Mouse (Mus musculus): ENCODE measurements at regions not wholly inside any gene's neighbourhood (a gene's known extent, or its start where the extent isn't known, plus 50 kb on each side); places are given as distances from the start of the nearest gene placed in this dataset.

- no peak for DNase-seq (ENCODE audit: low spot score)
These were observed 176.4 kb upstream of the Azi2 start for GRCm38 (mm10) chr9:117863944-117864343.

GRCm38 (mm10) chr9:117863318-117863717 is 177.0 kb upstream of the Azi2 start:
- no peak for DNase-seq (ENCODE audit: low spot score)

DNA sequence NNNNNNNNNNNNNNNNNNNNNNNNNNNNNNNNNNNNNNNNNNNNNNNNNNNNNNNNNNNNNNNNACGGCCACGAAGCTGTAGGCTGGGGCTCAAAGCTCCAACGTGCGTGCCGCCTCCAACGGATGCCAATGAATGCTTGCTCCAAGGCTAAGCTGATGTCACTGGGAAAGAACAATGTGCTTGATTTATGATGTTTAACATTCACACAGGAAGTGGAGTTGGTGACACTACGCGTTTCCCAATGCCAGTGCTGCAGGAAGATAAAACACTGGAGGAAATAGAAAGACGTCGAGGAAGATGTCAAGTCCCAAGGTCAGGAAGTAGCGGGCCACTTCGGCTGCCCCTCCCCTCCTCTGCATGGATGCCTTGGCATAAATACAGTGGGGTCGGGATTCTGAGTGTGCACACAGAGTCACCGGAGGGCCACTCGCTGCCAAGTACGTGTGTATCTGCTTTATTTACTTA is 180.7 kb upstream of the Azi2 start:
- no peak for DNase-seq (ENCODE audit: low spot score)

- DNase-seq (ENCODE audit: low spot score): no peak
These were observed 196.8 kb upstream of the Azi2 start for GRCm38 (mm10) chr9:117843531-117843930.

DNA sequence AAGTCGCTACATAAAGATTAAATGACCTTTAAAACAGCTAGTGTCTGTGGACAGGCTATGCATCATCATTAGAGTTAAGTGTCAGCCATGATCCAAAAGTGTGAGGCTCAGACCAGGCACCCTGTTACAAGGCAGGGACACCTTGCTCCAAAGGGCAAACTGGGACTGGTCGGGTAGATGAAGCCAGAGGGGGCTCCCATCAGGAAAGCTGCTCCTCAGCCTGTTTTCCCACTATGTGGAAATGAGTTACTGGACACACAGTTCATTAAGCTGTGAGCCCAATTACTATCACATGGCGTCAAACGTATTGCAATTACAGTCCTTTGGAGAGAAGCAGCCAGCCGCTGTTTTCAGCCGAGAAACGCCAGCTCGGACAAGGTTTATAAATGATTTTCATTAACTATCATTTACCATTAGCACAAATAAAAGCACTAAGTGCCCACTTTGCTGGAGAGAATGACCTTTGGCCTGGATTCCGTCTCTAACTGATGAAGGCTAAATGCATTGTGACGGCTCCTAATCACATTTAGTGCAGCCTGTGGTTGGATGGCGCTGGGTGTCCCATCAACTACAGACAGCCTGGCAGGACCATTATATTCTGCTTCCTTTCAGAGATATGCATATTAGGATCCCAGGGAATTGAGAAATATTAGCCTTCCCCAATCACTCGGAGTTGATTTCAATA is 203.5 kb upstream of the Azi2 start:
- no peak for DNase-seq (ENCODE audit: low spot score)

GRCm38 (mm10) chr9:117833586-117833985 is 203.9 kb upstream of the Rbms3 start:
- no peak for DNase-seq (ENCODE audit: low spot score)

- DNase-seq (ENCODE audit: low spot score): no peak
These were observed 184.9 kb upstream of the Rbms3 start for GRCm38 (mm10) chr9:117814661-117815060.

- DNase-seq (ENCODE audit: low spot score): no peak
These were observed 183.5 kb upstream of the Rbms3 start for GRCm38 (mm10) chr9:117813216-117813615.

GRCm38 (mm10) chr9:117805812-117806211 is 176.1 kb upstream of the Rbms3 start:
- DNase-seq (ENCODE audit: low spot score): no peak

- DNase-seq (ENCODE audit: low spot score): no peak
These were observed 154.5 kb upstream of the Rbms3 start for GRCm38 (mm10) chr9:117784186-117784591.

- DNase-seq (ENCODE audit: low spot score): no peak
These were observed 124.9 kb upstream of the Rbms3 start for GRCm38 (mm10) chr9:117754651-117755050.

DNA sequence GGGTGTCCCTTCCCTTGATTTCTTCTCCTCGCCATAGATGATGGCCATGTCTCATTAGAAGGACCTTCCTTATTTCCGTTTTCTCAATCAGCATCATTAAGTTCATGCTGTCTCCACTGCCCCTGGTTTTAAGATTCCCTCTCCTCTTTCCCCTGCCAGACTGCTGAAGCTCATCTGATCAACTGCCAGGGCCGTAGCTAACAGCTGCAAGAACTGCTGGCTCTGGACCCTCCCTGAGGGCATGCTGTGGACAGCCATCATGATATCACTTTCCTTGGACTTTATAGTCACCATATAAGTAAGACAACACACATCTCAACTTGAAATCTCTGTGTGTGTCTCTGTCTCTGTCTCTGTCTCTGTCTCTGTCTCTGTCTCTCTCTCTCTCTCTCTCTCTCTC is 123.8 kb upstream of the Rbms3 start:
- no peak for DNase-seq (ENCODE audit: low spot score)

DNA sequence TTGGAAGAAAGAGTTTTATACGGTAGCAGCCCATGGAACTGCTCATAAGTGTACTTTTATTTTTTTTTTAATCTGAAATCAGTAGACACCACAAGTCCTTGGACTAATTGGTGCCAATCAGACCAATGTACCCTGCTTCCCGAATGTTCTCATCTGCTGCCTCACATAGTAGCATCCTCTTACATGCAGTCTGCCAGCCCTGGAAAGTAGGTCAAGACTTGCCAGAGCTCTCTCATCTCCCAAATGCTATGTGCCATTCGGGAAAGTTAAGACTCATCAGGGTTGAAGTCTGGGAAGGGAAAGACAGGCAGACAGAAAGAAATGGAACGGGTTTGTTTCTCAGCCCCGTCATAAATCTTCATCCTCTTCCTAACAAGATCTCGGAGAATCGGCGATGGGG is 115.2 kb upstream of the Rbms3 start:
- DNase-seq (ENCODE audit: low spot score): no peak

GRCm38 (mm10) chr9:117729366-117729765 is 99.7 kb upstream of the Rbms3 start:
- no peak for DNase-seq (ENCODE audit: low spot score)

- no peak for DNase-seq (ENCODE audit: low spot score)
These were observed 90.5 kb upstream of the Rbms3 start for GRCm38 (mm10) chr9:117720161-117720598.

DNA sequence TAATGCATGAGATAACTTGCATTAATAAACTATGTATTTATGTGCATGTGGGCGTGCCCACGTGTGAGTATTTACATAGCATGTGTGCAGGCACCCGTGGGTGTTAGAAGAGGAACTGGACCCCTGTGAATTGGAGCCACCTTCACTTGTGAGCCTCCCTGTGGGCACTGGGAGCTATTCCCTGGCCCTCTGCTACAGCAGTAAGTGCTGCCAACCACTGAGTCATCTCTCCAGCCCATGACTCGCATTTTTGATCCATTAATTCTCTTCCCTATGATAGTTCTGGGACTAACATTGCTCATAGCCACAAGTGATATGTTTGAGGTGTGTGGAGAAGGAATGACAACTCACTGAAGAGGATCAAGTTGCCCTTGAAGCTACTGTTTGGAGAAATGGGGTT is 87.6 kb upstream of the Rbms3 start:
- DNase-seq (ENCODE audit: low spot score): no peak

- no peak for DNase-seq (ENCODE audit: low spot score)
These were observed 86.8 kb upstream of the Rbms3 start for GRCm38 (mm10) chr9:117716476-117716875.

DNA sequence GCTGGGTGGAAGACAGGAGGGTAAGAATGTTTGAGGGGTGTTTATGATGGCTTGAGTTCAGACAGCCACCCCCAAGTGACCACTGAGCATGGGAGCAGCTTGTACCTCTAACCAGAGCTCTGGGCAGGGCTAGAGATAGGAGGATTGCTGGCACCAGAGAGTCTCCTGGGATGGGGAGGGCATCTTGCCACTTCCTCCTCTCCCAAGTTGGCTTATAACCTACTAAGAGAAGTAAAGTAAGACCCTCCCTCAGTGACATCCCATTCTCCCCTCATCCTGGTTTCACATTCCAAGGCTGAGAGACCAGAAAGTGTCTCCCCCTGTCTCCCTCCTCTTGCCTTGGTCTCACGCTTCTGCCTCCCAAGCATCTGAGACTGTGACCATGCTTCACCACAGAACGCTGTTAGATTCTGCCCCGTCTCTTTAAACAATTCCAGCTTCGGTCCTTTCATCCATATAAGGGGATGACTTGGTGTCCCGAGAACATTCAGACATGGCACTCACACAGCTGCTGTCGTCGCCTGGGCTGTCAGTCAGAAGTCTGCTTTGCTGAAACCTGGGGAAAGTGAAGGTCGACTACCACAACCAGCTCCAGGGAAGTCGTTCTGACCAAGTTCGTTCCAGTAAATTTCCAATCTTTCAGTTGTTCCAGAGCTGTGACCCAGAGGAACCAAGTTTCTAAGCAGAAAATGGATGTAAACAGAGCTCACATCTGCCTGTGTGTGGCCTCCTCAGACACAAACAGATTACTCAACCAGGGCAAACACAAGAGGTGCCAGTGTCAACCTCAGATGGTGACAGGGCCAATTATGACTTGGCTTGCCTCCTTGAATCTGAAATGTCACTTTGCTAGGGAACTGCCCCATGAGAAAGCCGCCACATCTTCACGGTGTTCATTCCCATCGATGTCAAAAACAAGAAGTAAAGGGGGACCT is 85.3 kb upstream of the Rbms3 start:
- no peak for DNase-seq (ENCODE audit: low spot score)

DNA sequence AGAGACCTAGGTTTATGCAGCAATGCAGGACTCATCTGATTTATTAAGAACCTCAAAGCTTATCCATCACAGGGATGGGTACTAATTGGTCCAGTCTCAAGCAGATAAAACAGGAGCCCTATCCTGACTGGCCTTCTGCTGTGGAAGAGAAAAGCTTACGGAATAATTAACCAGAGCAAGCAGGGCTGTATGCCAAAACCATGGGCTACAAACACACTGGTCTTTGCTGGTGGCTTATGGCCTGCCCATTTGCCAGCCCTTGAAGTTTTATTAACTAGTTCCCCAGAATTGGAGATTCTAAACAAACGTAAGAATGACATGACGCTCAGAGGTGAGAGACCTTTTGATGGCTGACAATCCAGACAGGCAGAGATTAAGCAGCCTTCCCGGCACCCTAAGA is 83.4 kb upstream of the Rbms3 start:
- DNase-seq (ENCODE audit: low spot score): no peak

DNA sequence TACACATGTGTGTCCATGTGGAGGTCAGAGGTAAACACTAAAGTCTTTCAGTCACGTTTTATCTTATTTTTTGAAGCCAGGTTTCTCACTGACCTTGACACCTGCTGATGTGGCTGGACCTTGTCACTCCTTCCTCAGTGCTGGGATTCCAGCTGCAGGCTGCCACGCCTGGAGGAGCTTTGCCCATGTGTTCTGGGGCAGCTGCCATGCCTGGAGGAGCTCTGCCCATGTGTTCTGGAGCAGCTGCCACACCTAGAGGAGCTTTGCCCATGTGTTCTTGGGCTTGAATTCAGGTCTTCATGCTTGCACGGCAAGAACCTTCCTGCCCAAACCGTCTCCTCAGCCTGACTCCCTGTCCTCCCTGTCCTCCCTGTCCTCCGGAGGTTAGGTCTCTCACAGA is 82.1 kb upstream of the Rbms3 start:
- no peak for DNase-seq (ENCODE audit: low spot score)

DNA sequence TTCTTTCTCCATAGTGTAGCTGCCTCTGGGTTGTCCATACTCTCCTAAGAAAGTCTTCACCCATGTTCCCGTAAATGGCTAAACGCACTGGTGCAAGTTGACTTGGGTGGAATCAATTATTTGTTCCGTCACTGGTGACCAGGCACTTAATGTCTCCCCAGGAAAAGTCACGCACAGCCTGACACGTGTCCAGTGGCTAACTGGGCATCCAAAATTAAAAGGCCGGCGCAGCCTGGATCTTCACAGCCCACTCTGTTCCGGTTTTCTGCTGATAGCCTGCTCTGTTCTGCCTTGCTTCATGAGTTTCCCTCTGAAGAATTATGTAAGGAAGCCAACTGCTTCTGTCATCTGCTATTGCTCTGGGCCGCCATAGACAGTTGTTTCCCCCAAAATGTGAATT is 81.3 kb upstream of the Rbms3 start:
- no peak for DNase-seq (ENCODE audit: low spot score)

GRCm38 (mm10) chr9:117709677-117710076 is 80.0 kb upstream of the Rbms3 start:
- DNase-seq (ENCODE audit: low spot score): no peak

- DNase-seq (ENCODE audit: low spot score): no peak
These were observed 63.3 kb upstream of the Rbms3 start for GRCm38 (mm10) chr9:117693001-117693400.

All from ovary, postnatal 14 days (tissue).